Mouse (Mus musculus) cortical plate, adult 2 months (tissue): ENCODE measurements around the gene Zscan10.

Experiments
- CTCF ChIP-seq: fragments of 200-500 bp; IDR thresholded peaks from 2 replicates; pipeline ENCODE4 v1.5.1; 2011; ENCODE audit warnings: mild to moderate bottlenecking, control low read depth, low read length; ENCODE audit not compliant: insufficient read depth; ENCODE audit errors: extremely low read depth
- POLR2A ChIP-seq: fragments of 200-500 bp; IDR thresholded peaks from 2 replicates; pipeline ENCODE4 v1.6.1; 2011; ENCODE audit warnings: mild to moderate bottlenecking, low read length, control low read depth; ENCODE audit not compliant: insufficient read depth; ENCODE audit errors: extremely low read depth

- TF ChIP-seq CTCF: no peak
- TF ChIP-seq POLR2A: no peak
Observed at GRCm38 (mm10) chr17:23645894-23646293, 45.2 kb downstream of the Zscan10 start.
